Mouse (Mus musculus): Measurements from ENCODE around the gene Vmn2r80. TPM values are rescaled to one million over a fixed set of nuclear protein-coding genes. Genes with fewer than 3 reads are reported as not detected.
"Not testable (repeated sequence)": the region's sequence is repeated elsewhere in the genome, so short reads cannot be mapped to it uniquely, and the experiment has no call there.

Gene Vmn2r80
- polyA plus RNA-seq (2015; fragmentation: Nextera tagmentation; extraction: Ambion mirVana): not detected in 2 replicates

DNA sequence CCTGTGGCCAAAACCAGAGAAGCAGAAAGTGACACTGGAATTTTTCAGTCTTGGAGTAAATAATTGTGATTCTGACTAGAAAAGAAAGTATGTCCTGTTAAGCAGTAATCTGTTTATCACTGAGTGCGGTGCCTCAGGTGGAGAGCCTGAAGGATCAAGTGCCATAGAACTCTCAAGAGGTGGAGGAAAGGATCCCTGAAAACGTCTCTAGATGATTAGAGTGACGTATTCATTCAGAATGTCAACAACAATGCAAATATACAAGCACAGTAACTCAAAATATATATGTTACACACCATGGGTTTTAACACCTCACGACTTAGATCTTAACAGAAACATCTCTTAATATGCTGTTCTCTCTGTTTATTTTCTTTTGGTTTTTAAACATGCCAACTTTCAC is at the start of gene Vmn2r80:
Gene Vmn2r80 (plus strand): TSS at position 301 of the 400 bp plus-strand sequence.
- H3K9ac ChIP-seq (replicated peaks); H3K4me1 ChIP-seq; H3K4me2 ChIP-seq; H3K36me3 ChIP-seq; H3K27ac ChIP-seq (replicated peaks); H3K27me3 ChIP-seq (replicated peaks); H3K9me3 ChIP-seq (replicated peaks); H3K4me3 ChIP-seq (replicated peaks); ATAC-seq (ENCODE audit: low FRiP score): not testable (repeated sequence)
- 85% methylated on average over 4 of the region's 4 CpGs for WGBS

DNA sequence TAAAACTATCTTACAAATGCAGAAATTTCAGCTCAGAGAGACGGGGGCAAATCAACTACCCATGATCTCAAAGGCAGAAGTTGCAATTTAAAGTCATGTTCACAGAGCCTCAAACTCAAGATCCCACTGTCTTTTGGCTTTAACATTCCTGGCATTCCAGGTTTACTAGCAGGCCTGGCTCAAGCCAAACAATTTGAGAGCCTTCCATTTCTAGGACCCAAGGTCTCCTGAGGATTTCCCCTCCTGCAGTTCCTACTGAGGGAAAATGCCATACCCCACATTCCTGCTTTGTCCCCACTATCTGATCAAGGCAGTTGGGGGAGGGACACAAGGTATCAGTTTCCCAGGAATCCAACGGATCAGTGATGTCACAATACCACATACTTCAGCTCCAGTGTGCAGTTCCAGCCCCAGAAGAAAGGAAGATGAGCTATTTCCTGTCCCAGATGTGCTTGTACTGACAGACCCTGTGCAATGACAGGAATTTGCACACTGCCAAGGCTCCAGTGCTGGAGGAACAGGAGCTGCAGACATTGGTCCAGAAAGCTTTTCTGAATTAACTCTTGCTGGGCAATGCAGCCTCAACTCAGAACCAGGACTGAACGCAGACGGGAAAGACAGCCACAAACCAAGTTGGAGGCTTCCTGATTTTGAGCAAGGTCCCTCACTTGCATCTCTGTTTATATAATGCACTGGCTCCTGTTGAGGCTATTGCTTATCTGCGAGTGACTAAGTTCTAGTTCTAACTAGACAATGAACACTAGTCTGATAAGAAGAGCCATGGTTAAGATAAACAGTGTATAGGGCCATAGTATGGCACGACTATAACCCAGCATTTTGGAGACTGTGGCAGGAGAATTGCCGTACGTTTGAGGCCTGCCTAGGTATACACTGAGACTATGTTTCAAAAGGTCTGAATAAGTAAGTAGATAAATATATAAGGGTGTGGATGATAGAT is 42.0 kb upstream of the Vmn2r80 start:
- Histone ChIP-seq H3K9ac (replicated peaks) (no peak overlapping the region), H3K9me3 (replicated peaks) (no peaks in the 10 kb centered on the region), H3K4me3 (replicated peaks) (no peak overlapping the region), H3K27me3 (replicated peaks) (no peaks in the 10 kb centered on the region), H3K4me2 (no peak overlapping the region), H3K27ac (replicated peaks) (no peak overlapping the region), H3K36me3 (no peaks in the 10 kb centered on the region), H3K4me1 (no peaks in the 10 kb centered on the region)
- 71% methylated on average over 8 of the region's 8 CpGs for WGBS
- ATAC-seq (ENCODE audit: low FRiP score): no peak

DNA sequence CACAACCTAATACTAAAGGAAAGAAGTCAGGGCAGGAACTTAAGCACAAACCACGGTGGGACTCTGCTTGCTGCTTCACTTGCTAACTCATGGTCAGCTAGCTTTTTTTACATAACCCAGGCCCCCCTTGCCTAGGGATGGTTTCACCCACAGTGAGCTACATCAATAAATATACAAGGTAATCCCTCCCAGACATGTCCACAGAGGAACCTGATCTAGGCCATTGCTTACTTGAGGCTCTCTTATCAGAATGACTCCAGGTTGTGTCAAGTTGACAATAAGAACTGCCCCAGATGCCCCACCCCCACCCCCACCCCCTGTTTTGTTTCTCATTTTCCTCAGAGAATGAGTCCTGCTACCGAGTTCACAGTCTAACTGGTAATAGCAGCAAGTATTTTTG is 41.0 kb upstream of the Vmn2r80 start:
- Histone ChIP-seq H3K4me1 (no peaks in the 10 kb centered on the region), H3K9me3 (replicated peaks) (no peaks in the 10 kb centered on the region), H3K27me3 (replicated peaks) (no peaks in the 10 kb centered on the region), H3K4me3 (replicated peaks) (no peak overlapping the region), H3K36me3 (no peaks in the 10 kb centered on the region), H3K27ac (replicated peaks) (no peak overlapping the region), H3K9ac (replicated peaks) (no peak overlapping the region), H3K4me2 (no peak overlapping the region)
- ATAC-seq (ENCODE audit: low FRiP score): no peak
- 76% methylated on average over 2 of the region's 2 CpGs for WGBS

DNA sequence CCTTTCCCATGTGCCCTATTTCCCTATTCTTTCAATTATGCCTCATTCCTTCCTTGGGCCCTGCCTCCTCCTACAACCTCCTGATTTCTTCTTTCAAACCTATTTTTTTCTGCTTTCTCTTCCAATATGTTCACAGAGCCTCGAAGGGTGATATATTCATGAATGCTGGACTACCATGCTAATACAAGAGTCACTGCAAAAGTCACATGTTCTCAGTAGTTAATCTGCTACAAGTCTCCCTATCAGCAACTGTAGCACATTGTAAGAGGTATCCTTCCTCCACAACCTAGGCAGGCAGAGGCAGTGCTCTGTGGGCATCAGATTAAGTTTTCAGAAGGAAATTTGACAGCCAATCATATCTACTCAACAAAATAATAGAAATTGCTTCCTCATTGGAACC is 39.4 kb upstream of the Vmn2r80 start:
- Histone ChIP-seq H3K9me3 (replicated peaks) (no peaks in the 10 kb centered on the region), H3K4me2 (no peak overlapping the region), H3K4me1 (no peaks in the 10 kb centered on the region), H3K4me3 (replicated peaks) (no peak overlapping the region), H3K27ac (replicated peaks) (no peak overlapping the region), H3K36me3 (no peaks in the 10 kb centered on the region), H3K27me3 (replicated peaks) (no peaks in the 10 kb centered on the region), H3K9ac (replicated peaks) (no peak overlapping the region)
- ATAC-seq (ENCODE audit: low FRiP score): no peak
- WGBS: 79% methylated on average over 1 of the region's 1 CpGs

DNA sequence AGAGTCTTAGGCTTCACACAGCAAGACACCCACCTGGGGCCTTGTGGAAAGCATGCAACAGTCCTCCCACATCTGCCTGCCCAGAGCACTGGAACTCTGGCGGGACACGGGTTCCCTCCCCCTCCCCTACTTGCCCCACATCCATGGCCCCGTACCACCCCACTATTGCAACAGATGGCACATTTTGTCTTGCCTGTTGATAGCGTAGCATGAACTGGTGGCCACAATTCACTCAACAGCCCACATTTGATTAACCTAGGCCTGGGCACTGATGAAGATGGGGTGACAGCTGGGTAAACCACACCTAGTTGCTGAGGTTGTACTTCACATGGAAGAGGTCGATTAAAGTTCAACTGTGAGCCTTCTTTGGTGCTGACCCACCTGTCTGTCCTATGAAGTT is 38.1 kb upstream of the Vmn2r80 start:
- H3K4me2 ChIP-seq: no peak overlapping the region
- H3K4me1 ChIP-seq: no peaks in the 10 kb centered on the region
- H3K4me3 ChIP-seq (replicated peaks): no peak overlapping the region
- ATAC-seq (ENCODE audit: low FRiP score): no peak
- no peak overlapping the region for H3K9ac ChIP-seq (replicated peaks)
- 95% methylated on average over 5 of the region's 5 CpGs for WGBS
- no peaks in the 10 kb centered on the region for H3K27me3 ChIP-seq (replicated peaks)
- no peak overlapping the region for H3K27ac ChIP-seq (replicated peaks)
- no peaks in the 10 kb centered on the region for H3K36me3 ChIP-seq
- H3K9me3 ChIP-seq (replicated peaks): no peaks in the 10 kb centered on the region

DNA sequence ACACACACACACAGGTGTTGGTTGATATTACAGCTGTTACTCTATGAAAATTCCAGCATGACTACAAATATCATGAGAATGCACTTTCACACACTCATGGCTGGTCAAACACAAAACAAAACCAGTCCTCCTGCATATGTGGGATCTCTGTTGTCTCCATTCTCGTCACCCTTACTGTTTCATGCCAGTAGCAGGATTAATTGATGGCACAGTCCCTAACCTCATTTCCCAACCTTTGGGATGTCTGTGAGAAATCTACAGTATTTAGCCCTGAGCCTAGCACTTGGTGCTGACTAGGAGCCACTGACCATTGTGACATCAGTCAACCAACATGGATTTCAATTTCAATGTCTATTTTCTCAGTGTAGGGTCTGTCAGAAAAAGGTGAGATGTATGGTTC is 33.5 kb upstream of the Vmn2r80 start:
- 70% methylated on average over 1 of the region's 1 CpGs for WGBS
- H3K27ac ChIP-seq (replicated peaks): no peak overlapping the region
- no peaks in the 10 kb centered on the region for H3K9me3 ChIP-seq (replicated peaks)
- no peak overlapping the region for H3K4me3 ChIP-seq (replicated peaks)
- no peaks in the 10 kb centered on the region for H3K36me3 ChIP-seq
- H3K27me3 ChIP-seq (replicated peaks): no peaks in the 10 kb centered on the region
- H3K4me2 ChIP-seq: no peak overlapping the region
- no peak overlapping the region for H3K9ac ChIP-seq (replicated peaks)
- H3K4me1 ChIP-seq: no peaks in the 10 kb centered on the region
- ATAC-seq (ENCODE audit: low FRiP score): no peak

DNA sequence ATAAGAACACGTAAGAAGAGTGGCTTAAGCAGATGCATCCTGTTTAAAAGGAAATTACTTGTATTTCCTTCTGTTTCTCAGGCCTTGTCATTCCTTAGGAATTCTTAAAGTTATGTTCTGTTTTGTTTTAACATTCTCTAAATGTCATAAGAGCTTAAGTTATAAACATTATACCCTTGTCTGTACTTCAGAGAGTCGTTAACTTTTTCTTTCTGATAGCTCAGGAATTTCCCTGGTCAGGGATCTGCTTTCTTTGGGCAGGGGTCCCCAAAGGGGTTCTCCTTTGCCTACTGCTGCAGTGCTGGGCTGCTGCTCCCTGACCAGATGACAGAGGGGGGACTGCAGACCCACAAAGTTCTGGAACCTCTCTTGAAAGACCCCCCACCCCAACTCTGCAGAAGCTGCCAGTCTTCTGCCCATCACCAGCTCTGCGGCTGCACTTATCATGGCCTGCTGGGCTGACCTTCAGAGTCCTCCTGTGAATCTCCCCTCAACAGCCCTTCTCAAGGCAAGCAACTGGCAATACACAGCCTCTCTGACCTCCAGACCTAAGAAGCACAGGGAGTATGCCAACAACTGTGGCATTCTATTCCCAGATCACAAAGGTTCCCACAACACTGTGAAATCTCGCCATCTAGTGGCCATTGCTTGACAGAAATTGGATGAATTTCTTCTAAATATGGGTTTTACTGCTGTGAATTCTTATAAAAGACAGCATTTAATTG is 32.3 kb upstream of the Vmn2r80 start:
- H3K4me2 ChIP-seq: no peak overlapping the region
- ATAC-seq (ENCODE audit: low FRiP score): peak; percentile 63; the same call in 1 of the 2 replicates
- no peak overlapping the region for H3K9ac ChIP-seq (replicated peaks)
- H3K9me3 ChIP-seq (replicated peaks): no peaks in the 10 kb centered on the region
- H3K4me3 ChIP-seq (replicated peaks): no peak overlapping the region
- H3K36me3 ChIP-seq: no peaks in the 10 kb centered on the region
- H3K27ac ChIP-seq (replicated peaks): no peak overlapping the region
- 53% methylated on average over 4 of the region's 4 CpGs for WGBS
- H3K27me3 ChIP-seq (replicated peaks): no peaks in the 10 kb centered on the region
- no peaks in the 10 kb centered on the region for H3K4me1 ChIP-seq

DNA sequence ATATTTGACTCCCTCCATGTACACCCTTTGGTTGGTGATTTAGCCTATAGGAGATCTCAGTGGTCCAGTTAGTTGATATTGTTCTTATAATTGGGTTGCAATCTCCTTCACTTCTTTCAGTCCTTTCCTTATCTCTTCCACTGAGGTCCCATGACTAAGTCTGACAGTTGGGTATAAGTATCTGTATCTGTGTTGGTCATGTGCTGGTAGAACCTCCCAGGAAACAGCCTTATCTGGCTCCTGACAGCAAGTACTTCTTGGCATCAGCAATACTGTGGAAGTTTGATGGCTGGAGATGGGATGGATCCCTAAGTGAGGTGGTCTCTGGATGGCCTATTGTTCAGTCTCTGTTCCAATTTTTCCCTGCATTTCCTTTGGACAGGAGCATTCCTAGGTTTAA is 3.0 kb downstream of the Vmn2r80 start:
- no peak for ATAC-seq (ENCODE audit: low FRiP score)
- H3K9me3 ChIP-seq (replicated peaks): no peaks in the 10 kb centered on the region
- H3K9ac ChIP-seq (replicated peaks): no peak overlapping the region
- no peak overlapping the region for H3K4me2 ChIP-seq
- no peaks in the 10 kb centered on the region for H3K4me1 ChIP-seq
- no peaks in the 10 kb centered on the region for H3K36me3 ChIP-seq
- no peak overlapping the region for H3K27ac ChIP-seq (replicated peaks)
- no peaks in the 10 kb centered on the region for H3K27me3 ChIP-seq (replicated peaks)
- H3K4me3 ChIP-seq (replicated peaks): no peak overlapping the region

DNA sequence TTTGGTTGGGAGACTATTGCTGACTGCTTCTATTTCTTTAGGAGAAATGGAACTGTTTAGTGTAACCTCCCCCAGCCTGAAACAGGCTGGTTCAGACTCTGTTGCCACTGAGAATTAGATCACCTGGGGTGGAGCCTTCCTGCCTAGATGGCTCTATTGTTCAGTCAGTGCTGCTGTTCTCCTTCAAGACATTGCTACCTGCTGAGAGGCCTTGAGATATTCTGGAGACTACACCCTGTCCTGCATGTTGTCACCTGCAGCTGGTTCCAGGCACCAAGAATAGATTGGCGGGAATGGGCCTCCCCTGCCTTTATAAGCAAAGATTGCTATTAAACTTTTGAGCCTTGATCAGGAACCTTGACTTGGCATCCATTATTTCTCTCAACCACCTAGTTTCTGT is 51.4 kb downstream of the Vmn2r80 start:
- not testable (repeated sequence) for H3K9me3 ChIP-seq (replicated peaks); H3K27ac ChIP-seq (replicated peaks); H3K27me3 ChIP-seq (replicated peaks); H3K4me2 ChIP-seq; H3K36me3 ChIP-seq; H3K4me1 ChIP-seq; H3K9ac ChIP-seq (replicated peaks); H3K4me3 ChIP-seq (replicated peaks); ATAC-seq (ENCODE audit: low FRiP score)
- 83% methylated on average over 1 of the region's 1 CpGs for WGBS

DNA sequence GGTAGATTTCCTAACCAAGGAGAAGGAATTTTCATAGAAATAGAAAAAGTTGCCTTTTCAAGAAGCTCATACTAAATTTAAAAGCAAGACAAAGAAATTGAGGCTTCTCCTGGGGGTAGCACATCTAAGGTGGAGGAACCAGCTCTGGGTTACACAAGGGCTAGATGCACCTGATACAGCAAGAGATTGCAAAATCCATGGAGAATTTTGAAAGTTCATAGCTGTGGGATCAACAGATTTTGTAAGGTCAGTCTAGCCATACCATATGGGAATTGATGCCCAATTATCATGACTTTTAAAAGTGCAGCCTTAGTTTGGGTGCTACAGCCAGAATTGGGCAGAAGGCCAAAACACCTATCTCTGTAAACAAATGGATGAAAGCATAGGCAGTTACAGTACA is 71.9 kb downstream of the Vmn2r80 start:
- no peak overlapping the region for H3K27ac ChIP-seq (replicated peaks)

DNA sequence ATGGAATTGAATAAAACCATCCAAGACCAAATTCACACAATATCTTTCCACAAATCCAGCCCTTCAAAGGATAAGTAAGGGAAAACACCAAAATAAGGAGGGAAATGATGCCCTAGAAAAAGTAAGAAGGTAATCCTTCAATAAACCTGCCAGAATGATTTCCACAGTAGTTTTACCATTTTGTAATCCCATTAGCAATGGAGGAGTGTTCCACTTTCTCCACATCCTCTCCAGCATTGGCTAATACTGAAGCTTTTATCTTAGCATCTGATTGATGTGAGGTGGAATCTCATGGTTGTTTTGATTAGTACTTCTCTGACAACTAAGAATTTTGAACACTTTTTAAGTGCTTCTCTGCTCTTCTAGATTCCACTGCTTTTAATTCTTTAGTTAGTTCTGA is 73.0 kb downstream of the Vmn2r80 start:
- Histone ChIP-seq H3K27me3 (replicated peaks) (no peaks in the 10 kb centered on the region), H3K9me3 (replicated peaks) (no peaks in the 10 kb centered on the region), H3K36me3 (no peaks in the 10 kb centered on the region), H3K4me2 (no peak overlapping the region), H3K9ac (replicated peaks) (no peak overlapping the region), H3K4me1 (no peaks in the 10 kb centered on the region), H3K27ac (replicated peaks) (no peak overlapping the region), H3K4me3 (replicated peaks) (no peak overlapping the region)
- ATAC-seq (ENCODE audit: low FRiP score): no peak

More for the DNA sequence above, 71.9 kb downstream of the Vmn2r80 start:
- Histone ChIP-seq H3K36me3 (no peaks in the 10 kb centered on the region), H3K4me2 (no peak overlapping the region), H3K4me1 (no peaks in the 10 kb centered on the region), H3K4me3 (replicated peaks) (no peak overlapping the region), H3K9ac (replicated peaks) (no peak overlapping the region), H3K27me3 (replicated peaks) (no peaks in the 10 kb centered on the region), H3K9me3 (replicated peaks) (no peaks in the 10 kb centered on the region)
- no peak for ATAC-seq (ENCODE audit: low FRiP score)

DNA sequence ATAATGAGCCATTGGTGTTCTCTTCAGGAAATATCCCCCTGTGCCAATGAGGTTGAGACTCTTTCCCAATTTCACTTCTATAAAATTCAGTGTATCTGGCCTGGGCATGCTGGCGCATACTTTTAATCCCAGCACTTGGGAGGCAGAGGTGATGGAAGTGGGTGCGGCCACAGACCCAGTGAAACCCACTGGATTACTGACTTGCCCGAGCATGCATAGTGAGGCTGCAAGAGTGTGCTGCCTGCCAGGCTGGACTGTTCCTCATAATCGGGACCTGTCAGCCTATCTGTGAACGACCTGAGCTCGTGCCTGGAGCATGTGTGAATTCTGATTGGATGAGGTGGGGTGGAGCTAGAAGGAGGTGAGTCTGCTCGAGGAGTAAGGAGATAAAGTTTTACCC is 73.6 kb downstream of the Vmn2r80 start:
- no peaks in the 10 kb centered on the region for H3K27me3 ChIP-seq (replicated peaks)
- no peak overlapping the region for H3K4me3 ChIP-seq (replicated peaks)
- ATAC-seq (ENCODE audit: low FRiP score): no peak
- no peak overlapping the region for H3K4me2 ChIP-seq
- 82% methylated on average over 7 of the region's 7 CpGs for WGBS
- H3K36me3 ChIP-seq: no peaks in the 10 kb centered on the region
- no peaks in the 10 kb centered on the region for H3K4me1 ChIP-seq
- no peak overlapping the region for H3K27ac ChIP-seq (replicated peaks)
- no peaks in the 10 kb centered on the region for H3K9me3 ChIP-seq (replicated peaks)
- no peak overlapping the region for H3K9ac ChIP-seq (replicated peaks)

All from neural tube, embryonic 15.5 days (tissue).